Mouse (Mus musculus) gastrocnemius, postnatal 25 days (tissue): ENCODE data around the gene Ankrd16. TPM values are rescaled to one million over a fixed set of nuclear protein-coding genes. Genes with fewer than 3 reads are reported as not detected.

Experiments
- DNase-seq: peaks from one replicate; pipeline ENCODE4 v3.0.0; 2022
- long read RNA-seq, 2 experiments: library from polyadenylated mRNA; stranded (forward); transcript quantifications; one replicate each; pipeline ENCODE4 v2.0.0; 2021
- total RNA-seq, 2 experiments: library from RNA; stranded (reverse); gene quantifications; 1 replicate in 1 of 2; 2 replicates in 1 of 2; pipeline ENCODE4 v1.2.3; 2021

Gene Ankrd16
- 10 to 100 TPM; 25.1 to 25.5 TPM for total RNA-seq
- long read RNA-seq, experiment 1, partial matches to known transcripts: 0 of 9 reads
- long read RNA-seq, experiment 1, other reads (novel, unspliced or antisense): 1 of 9 reads
- long read RNA-seq, experiment 2, transcript Ankrd16-208 (3 exons, 895 nt): major isoform, 7 of 15 reads
- long read RNA-seq, experiment 2, transcript Ankrd16-201 (7 exons, 1,618 nt): minor isoform, 6 of 15 reads
- long read RNA-seq, experiment 2, partial matches to known transcripts: 1 of 15 reads
- long read RNA-seq, experiment 2, other reads (novel, unspliced or antisense): 1 of 15 reads

- DNase-seq: peak; percentile 100
These were observed at the start of gene Ankrd16, which contains the start of gene Fbh1 for GRCm38 (mm10) chr2:11777091-11778068. Gene Ankrd16 (plus strand): TSS chr2:11777876. Gene Fbh1 (minus strand): TSS chr2:11777582.

- no peak for DNase-seq
These were observed 48.6 kb upstream of the Ankrd16 start for GRCm38 (mm10) chr2:11729091-11729490.

GRCm38 (mm10) chr2:11732978-11733377 lies 44.7 kb upstream of the Ankrd16 start:
- no peak for DNase-seq

GRCm38 (mm10) chr2:11735853-11736252 lies 41.8 kb upstream of the Ankrd16 start:
- no peak for DNase-seq

- DNase-seq: no peak
These were observed 38.9 kb upstream of the Ankrd16 start for GRCm38 (mm10) chr2:11738794-11739193.

GRCm38 (mm10) chr2:11739516-11740051 lies 38.1 kb upstream of the Ankrd16 start:
- DNase-seq: no peak

- no peak for DNase-seq
These were observed 15.1 kb upstream of the Ankrd16 start for GRCm38 (mm10) chr2:11762541-11762940.

GRCm38 (mm10) chr2:11765694-11766093 lies 12.0 kb upstream of the Ankrd16 start:
- peak; percentile 15 for DNase-seq

GRCm38 (mm10) chr2:11766485-11767160 lies 11.1 kb upstream of the Ankrd16 start:
- no peak for DNase-seq

GRCm38 (mm10) chr2:11767161-11767545 lies 10.5 kb upstream of the Ankrd16 start:
- peak; percentile 74 for DNase-seq

GRCm38 (mm10) chr2:11771701-11772100 lies 6.0 kb upstream of the Ankrd16 start:
- DNase-seq: no peak

- no peak for DNase-seq
These were observed 5.3 kb upstream of the Ankrd16 start for GRCm38 (mm10) chr2:11772401-11772800.

GRCm38 (mm10) chr2:11774426-11774825 lies 3.2 kb upstream of the Ankrd16 start:
- DNase-seq: peak; percentile 21

- no peak for DNase-seq
These were observed 2.6 kb upstream of the Ankrd16 start for GRCm38 (mm10) chr2:11775121-11775520.

- DNase-seq: no peak
These were observed 1.3 kb upstream of the Ankrd16 start for GRCm38 (mm10) chr2:11776415-11776814.

- peak; percentile 87 for DNase-seq
These were observed 579 bp downstream of the Ankrd16 start for GRCm38 (mm10) chr2:11778087-11778823.

- no peak for DNase-seq
These were observed 6.5 kb downstream of the Ankrd16 start for GRCm38 (mm10) chr2:11784159-11784558.

GRCm38 (mm10) chr2:11794668-11795067 lies 17.0 kb downstream of the Ankrd16 start:
- no peak for DNase-seq

- DNase-seq: no peak
These were observed 20.3 kb downstream of the Ankrd16 start for GRCm38 (mm10) chr2:11797930-11798364.

- DNase-seq: no peak
These were observed 23.7 kb downstream of the Ankrd16 start for GRCm38 (mm10) chr2:11801299-11801930.
